Mouse (Mus musculus) brain, embryonic 14.5 days (tissue): ENCODE measurements around the gene Sned1. TPM values are rescaled to one million over a fixed set of nuclear protein-coding genes. Genes with fewer than 3 reads are reported as not detected.
"Not testable (repeated sequence)": the region's sequence is repeated elsewhere in the genome, so short reads cannot be mapped to it uniquely, and the experiment has no call there.

ENCODE experiments used
- DNase-seq: peaks from one replicate; pipeline ENCODE4 v3.0.0-alpha.2; 2011; ENCODE audit warnings: low read depth
- CTCF ChIP-seq: fragments of 200-500 bp; IDR thresholded peaks from 2 replicates; pipeline ENCODE4 v1.5.1; 2012; ENCODE audit warnings: inconsistent platforms, mild to moderate bottlenecking, moderate library complexity, borderline replicate concordance; ENCODE audit not compliant: insufficient read depth, insufficient read length; ENCODE audit errors: extremely low read depth
- POLR2A ChIP-seq: fragments of 200-500 bp; IDR thresholded peaks from 2 replicates; pipeline ENCODE4 v1.6.1; 2012; ENCODE audit warnings: mild to moderate bottlenecking, inconsistent platforms, borderline replicate concordance; ENCODE audit not compliant: poor library complexity, insufficient read depth, insufficient read length, severe bottlenecking; ENCODE audit errors: extremely low read depth
- polyA plus RNA-seq: library from polyadenylated mRNA; depleted of rRNA; stranded (reverse); fragments of >200 nt; gene quantifications from 2 replicates; pipeline ENCODE4 v1.2.3, GENCODE M21; 2012; rRNA removed

Sned1 gene
- polyA plus RNA-seq, result 4.9 and 12.9 TPM in 2 replicates

DNA sequence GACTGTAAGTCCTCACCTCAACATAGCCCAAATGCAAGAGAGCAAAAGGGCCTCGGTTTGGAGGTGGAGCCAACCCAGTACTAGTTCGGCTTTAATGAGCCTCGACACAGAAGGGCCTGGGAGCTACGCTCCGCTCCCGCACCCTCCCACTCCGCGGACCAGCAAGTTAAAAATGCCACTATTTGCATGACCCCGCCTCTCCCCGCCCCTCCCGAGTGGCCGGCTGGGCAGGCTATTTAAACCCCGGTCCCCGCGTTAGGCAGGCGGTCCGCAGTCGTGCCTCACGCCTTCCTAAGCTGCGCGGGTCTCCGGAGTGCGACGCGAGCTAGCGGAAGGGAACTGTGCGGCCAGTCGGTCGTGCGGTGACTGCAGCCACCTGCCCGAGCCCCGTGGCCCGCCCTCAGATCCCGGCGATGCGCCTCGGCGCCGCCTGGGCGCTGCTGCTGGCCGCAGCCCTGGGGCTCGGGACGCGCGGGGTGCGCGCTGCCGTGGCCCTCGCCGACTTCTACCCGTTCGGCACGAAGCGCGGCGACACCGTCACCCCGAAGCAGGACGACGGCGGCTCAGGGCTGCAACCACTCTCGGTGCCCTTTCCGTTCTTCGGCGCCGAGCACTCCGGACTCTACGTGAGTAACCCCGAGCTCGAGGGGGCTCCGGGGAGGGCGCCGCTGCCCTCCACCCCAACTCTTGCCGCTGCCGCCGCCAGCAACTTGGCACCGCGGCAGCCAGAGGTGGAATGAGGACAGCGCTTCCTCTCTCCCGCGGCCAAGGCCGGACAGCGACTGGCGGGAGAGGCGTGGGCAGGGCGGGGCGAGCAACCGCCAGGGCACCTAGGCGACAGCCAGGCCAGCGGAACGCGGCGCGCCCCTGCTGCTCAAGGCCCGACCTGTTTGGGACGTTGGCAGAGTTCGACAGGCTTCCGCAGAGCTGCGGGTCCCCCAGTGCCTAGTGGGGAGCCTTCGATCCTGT, at the start of gene Sned1:
Sned1 (plus strand) TSS at position 266 of the 969 bp plus-strand sequence.
- peak; percentile 87 for DNase-seq
- TF ChIP-seq CTCF (no peak), POLR2A (no peak)

DNA sequence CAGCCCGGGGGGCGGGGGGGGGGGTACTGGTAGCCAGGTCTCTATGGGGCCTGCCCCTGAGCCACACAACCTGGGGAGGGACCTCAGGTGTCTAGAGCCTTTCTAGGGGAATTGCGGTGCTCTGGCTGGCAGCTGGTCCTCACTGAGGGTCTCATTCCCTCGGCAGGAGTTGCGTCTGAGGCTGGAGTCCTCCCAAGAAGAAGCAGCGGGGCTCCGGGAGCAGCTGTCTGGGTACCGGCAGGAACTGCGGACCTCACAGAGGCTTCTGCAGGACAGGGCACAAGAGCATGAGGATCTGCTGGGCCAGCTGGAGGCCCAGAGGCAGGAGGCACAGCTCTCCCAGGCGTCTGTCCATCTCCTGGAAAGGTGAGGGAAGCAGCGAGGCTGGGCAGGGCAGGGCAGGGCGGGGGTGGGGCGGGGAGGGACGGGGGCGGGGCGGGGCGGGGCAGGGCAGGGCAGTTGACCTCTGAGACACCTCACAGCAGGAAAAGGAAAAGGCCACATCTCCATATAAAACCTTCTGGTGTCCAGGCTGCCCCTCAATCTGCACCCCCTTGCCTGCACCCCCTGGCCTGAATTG, 44.8 kb upstream of the Sned1 start:
- TF ChIP-seq CTCF (no peak), POLR2A (no peak)
- no peak for DNase-seq

DNA sequence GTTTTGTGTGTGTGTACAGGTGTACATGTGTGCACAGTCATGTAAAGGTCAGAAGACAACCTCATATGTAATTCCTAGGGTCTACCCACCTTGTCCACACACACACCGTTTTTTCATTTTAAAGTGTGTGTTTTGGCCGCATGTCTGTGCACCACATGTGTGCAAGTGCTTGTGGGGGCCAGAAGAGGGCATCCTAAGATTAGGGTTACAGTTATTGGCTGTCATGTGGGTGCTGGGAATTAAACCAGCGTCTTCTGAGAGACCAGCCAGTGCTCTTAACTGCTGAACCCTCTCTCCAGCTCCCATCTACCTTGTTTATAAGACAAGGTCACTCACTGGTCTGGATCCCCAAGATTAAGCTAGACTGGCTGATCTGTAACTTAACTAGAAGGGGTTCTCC, 40.7 kb upstream of the Sned1 start:
- TF ChIP-seq CTCF, result no peak

DNA sequence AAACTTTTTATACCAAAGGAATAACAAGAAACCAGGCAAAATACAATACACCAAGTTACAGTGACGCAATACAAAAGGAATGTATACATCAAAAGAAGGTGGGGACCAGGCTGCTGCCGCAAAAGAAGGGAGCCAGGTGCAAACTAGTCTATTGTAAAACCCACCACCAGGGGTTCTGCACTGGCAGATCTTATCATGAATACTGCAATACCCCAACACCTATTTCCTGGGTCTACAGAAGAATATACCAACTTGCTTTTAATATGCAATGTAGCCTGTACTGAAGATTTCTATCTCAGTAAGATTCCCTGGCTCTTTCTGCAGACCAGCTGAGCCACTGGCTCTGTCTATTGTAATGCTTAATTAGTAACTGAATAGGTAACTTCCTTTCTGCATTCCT, 38.2 kb upstream of the Sned1 start:
- DNase-seq, result not testable (repeated sequence)

More for the DNA sequence above, 40.7 kb upstream of the Sned1 start:
- no peak for DNase-seq

DNA sequence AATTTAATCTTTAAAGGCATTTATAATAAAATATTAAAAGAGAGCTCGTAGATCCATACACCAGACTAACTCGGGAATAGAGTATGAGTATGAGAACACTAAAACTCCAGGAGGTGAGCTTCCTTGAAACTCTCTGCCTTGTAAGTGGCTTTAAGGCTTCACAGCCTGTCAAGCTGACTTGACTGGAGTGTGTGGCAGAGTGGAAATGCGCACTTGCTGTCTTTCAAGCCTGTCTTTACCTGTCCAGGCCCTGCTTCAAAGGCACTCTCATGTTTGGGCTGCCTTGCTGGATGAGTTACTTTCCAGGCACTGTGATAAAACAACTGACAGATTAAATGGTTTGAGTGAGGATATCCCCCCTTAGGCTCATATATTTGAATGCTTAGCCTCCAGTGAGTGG, 37.7 kb upstream of the Sned1 start:
- no peak for DNase-seq
- TF ChIP-seq POLR2A (no peak), CTCF (no peak)

DNA sequence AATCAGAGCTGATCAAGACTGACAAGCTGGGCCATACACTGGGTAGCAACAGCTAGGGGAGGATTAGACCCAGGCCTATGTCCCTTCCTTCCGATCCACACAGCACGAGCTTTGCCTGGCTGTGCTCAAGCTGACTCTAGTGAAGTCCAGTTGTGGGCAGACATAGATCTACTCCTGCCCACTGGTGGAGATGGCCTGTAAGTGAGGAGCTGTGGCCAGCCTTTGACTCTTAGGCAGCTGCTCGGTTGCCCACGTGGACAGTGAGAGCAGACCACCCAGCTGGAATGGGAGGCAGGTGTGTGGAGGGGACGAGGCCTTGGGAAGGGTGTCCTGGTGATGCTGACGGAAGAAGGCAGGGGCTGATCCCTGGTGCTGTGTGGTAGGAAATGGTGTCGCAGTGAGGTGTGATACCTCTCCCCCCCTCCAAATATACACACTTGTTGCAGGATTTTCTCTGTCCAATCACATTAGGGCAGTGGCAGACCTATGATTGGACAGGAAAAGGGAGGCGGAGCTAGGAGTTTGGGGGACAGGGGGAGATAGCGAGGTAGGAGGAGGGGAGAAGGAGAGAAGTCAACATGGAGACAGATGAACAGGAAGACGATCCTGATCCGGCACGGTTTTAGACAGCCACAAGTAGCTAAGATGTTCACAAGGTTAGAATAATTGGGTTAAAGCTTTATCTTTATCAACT, 29.2 kb upstream of the Sned1 start:
- TF ChIP-seq CTCF, result peak; percentile 12; the same call in 1 of the 2 replicates
- no peak for TF ChIP-seq POLR2A
- no peak for DNase-seq

DNA sequence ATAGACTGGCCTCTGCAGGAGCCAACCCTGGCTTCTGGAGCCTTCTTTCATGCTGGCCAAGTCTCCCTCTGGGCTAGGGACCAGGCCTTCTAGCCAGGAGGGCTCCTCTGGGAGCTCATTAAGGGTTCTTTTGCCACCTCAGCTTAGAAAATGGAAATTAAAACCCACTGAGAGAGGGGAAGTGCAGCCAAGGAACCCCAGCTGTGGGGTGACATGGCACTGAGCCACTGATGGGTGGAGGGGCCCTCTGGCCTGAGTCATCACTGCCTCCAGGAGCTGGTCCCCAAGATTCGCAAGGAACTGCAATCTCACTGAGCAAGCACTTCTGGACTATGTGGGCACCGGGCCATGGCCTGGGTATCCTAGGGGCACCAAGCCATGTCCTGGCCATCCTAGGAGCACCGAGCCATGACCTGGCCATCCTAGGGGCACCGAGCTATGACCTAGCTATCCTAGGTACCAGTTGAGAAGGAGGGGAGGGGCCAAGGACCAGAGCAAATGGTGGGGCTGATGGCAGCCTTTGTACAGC, 28.0 kb upstream of the Sned1 start:
- TF ChIP-seq POLR2A (no peak), CTCF (no peak)
- DNase-seq, result no peak

DNA sequence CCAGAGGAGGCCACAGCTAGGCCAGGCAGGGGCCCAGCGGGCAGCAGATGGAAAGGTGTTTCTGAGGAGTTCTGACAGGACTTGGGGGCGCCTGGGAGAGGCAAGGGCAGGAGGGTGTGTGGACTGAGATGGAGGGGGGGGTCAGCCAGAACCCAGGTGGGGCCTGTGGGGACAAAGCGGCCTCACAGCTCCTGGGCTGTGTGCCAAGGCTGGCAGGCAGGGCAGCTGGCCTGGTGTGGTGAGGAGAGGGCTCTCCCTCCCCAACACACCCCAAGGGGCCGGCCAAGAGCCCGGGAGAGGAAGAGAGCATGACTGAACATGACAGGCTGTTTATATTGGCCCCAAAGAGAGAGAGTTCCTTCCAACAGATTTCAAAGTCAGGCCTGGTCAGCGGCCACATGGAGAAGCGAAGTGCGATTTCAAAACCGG, 25.4 kb upstream of the Sned1 start:
- DNase-seq, result peak; percentile 88
- TF ChIP-seq POLR2A, result no peak
- no peak for TF ChIP-seq CTCF

DNA sequence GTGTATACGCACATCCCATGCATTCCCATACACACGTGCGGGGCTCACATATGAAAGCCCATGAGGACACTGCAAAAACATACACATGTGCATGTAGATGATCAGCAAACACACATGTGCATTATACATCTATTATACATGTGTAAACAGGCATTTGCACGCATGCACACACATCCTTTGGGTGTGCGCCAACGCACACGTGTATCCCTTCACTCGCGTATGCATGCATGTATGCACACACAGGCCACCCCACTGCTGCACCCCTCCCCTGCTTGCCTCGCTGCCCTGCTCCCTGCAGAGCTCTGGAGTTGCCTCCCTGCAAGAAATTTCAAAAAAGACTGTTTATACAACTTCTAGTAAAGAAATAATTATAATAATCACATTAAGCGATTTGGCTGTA, 24.6 kb upstream of the Sned1 start:
- TF ChIP-seq POLR2A (no peak), CTCF (no peak)
- DNase-seq, result no peak

DNA sequence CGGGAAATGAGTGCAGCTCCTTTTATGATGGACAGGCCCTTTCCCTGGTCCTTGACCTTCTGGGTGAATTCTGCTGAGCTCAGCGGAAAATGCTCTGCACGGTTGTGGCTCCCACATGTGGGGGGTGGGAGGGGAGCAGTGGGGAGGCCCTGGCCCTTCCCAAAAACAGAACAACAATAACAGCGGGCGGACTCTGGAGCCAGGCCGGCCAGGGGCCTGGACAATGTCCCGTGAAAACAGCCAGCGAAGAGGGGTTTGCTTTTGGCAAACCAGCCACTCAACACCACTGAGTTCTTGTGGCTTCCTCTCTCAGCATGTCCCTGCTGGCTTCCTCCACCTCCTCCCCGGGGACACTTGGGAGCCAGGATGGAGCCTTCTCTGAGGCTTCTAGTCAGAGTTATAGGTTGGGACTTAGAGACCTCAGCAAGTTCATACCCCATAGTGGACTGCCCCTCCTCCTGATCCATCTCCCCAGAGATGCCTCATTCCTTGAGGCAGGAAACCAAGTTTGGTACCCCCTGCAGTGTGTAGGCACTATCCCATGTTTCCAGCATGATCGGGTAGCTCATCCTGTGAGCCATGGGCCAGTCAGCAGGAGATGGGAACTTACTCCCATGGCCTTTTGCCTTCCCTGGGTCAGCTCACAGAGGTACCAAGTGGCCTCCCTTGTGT, 24.0 kb upstream of the Sned1 start:
- TF ChIP-seq POLR2A (no peak), CTCF (no peak)

DNA sequence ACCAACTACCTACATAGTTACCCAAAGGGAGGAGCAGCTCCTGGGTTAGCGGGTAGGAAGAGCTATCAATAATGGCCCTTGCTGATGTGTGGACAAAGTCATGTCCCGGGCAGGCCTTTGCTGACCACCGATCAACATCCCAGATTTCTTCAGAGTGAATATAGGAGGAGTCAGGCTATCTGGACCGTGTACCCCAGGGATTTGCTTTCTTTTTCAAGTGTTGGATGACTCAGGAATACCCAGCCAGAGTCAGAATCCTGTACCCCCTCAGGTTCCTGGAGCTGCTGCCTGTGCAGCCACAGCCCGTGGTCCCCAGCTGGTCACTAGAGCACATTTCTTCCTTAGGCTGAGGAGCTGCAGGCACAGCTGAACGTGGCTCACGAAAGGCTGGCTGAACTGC, 23.2 kb upstream of the Sned1 start:
- TF ChIP-seq POLR2A, result no peak
- no peak for TF ChIP-seq CTCF
- no peak for DNase-seq

More for the DNA sequence above, 24.0 kb upstream of the Sned1 start:
- DNase-seq, result peak; percentile 32
